Mouse (Mus musculus) lung, postnatal 0 days (tissue): ENCODE measurements around the gene Hif1an.

ENCODE experiments used
- CTCF ChIP-seq: IDR thresholded peaks from 2 replicates; pipeline ENCODE4 v1.5.1; 2016; ENCODE audit warnings: antibody characterized with exemption, mild to moderate bottlenecking
- EP300 ChIP-seq: IDR thresholded peaks from 2 replicates; pipeline ENCODE4 v1.6.1; 2016; ENCODE audit warnings: antibody characterized with exemption, mild to moderate bottlenecking, control low read depth

- no peak for TF ChIP-seq CTCF
- TF ChIP-seq EP300 = no peak
These were observed 25.2 kb upstream of the Hif1an start for GRCm38 (mm10) chr19:44537416-44537815.
